Mouse (Mus musculus) right cerebral cortex, postnatal 4 days (tissue): ENCODE data around the gene Ceacam20.
"Not testable (repeated sequence)": the region's sequence is repeated elsewhere in the genome, so short reads cannot be mapped to it uniquely, and the experiment has no call there.

Experiments used
- DNase-seq: peaks from one replicate; pipeline ENCODE4 v3.0.0-alpha.2; 2022

Gene Ceacam20

GRCm38 (mm10) chr7:19949996-19950395 is 15.2 kb upstream of the Ceacam20 start:
- no peak for DNase-seq

GRCm38 (mm10) chr7:19950589-19950988 is 14.6 kb upstream of the Ceacam20 start, which contains the start of gene Igsf23:
Gene Igsf23 (minus strand): TSS chr7:19950756.
- DNase-seq = no peak

GRCm38 (mm10) chr7:19952320-19952986 is 12.8 kb upstream of the Ceacam20 start:
- no peak for DNase-seq

- DNase-seq = no peak
Measured at GRCm38 (mm10) chr7:19953054-19953453, 12.2 kb upstream of the Ceacam20 start.

- no peak for DNase-seq
Measured at GRCm38 (mm10) chr7:19955861-19956260, 9.4 kb upstream of the Ceacam20 start.

- peak; percentile 86 for DNase-seq
Measured at GRCm38 (mm10) chr7:19956341-19956781, 8.9 kb upstream of the Ceacam20 start.

- no peak for DNase-seq
Measured at GRCm38 (mm10) chr7:19962423-19962822, 2.8 kb upstream of the Ceacam20 start.

GRCm38 (mm10) chr7:19969106-19969505 is 3.9 kb downstream of the Ceacam20 start:
- no peak for DNase-seq

- DNase-seq = no peak
Measured at GRCm38 (mm10) chr7:19969541-19970090, 4.4 kb downstream of the Ceacam20 start.

GRCm38 (mm10) chr7:19970196-19970595 is 5.0 kb downstream of the Ceacam20 start:
- DNase-seq = no peak

- no peak for DNase-seq
Measured at GRCm38 (mm10) chr7:19971516-19971915, 6.3 kb downstream of the Ceacam20 start.

- not testable (repeated sequence) for DNase-seq
Measured at GRCm38 (mm10) chr7:19991165-19991564, 26.0 kb downstream of the Ceacam20 start, which contains the start of gene Nlrp9b. Gene Nlrp9b (plus strand): TSS chr7:19991465.

GRCm38 (mm10) chr7:19996721-19997120 is 31.5 kb downstream of the Ceacam20 start:
- not testable (repeated sequence) for DNase-seq

- no peak for DNase-seq
Measured at GRCm38 (mm10) chr7:20009987-20010386, 44.8 kb downstream of the Ceacam20 start.
